Mouse (Mus musculus) heart, postnatal 14 days (tissue): ENCODE measurements at regions not wholly inside any gene's neighbourhood (a gene's known extent, or its start where the extent isn't known, plus 50 kb on each side); places are given as distances from the start of the nearest gene placed in this dataset.
A peak's percentile ranks its signal among the peaks of the same experiment; 100 is the strongest.

Source experiments
- DNase-seq, 2 experiments: peaks; one replicate each; pipeline ENCODE4 v3.0.0; 2021 to 2022
- intact Hi-C: fragments of 180-260 bp; cut with DNase I; formaldehyde crosslinking; loops from one replicate; pipeline ENCODE4 v1.15.1; 2025

- intact Hi-C loops: no loop called here
- DNase-seq: no peak
These were observed 107.4 kb upstream of the Insig1 start for GRCm38 (mm10) chr5:27963765-27964164.

GRCm38 (mm10) chr5:27995186-27995585 lies 76.0 kb upstream of the Insig1 start:
- DNase-seq: peak; percentile 66 to 85
- intact Hi-C loops: loop anchor here (1.0 to 10.0 kb wide), 2 partner anchors 99 to 140 kb away; no protein-coding TSS in a partner anchor

GRCm38 (mm10) chr5:27997751-27998150 lies 73.4 kb upstream of the Insig1 start:
- DNase-seq: no peak
- intact Hi-C loops: loop anchor here (10.0 kb wide), 1 partner anchor 143 kb away; no protein-coding TSS in a partner anchor

- no peak for DNase-seq
- intact Hi-C loops: no loop called here
These were observed 68.2 kb upstream of the Insig1 start for GRCm38 (mm10) chr5:28002922-28003321.

GRCm38 (mm10) chr5:28003756-28004486 lies 67.2 kb upstream of the Insig1 start:
- no peak for DNase-seq
- intact Hi-C loops: no loop called here

GRCm38 (mm10) chr5:28004487-28004827 lies 66.7 kb upstream of the Insig1 start:
- no peak for DNase-seq
- intact Hi-C loops: no loop called here

- intact Hi-C loops: no loop called here
- DNase-seq: no peak
These were observed 61.8 kb upstream of the Insig1 start for GRCm38 (mm10) chr5:28009386-28009785.

GRCm38 (mm10) chr5:28009871-28010270 lies 61.3 kb upstream of the Insig1 start:
- DNase-seq: no peak
- intact Hi-C loops: no loop called here

GRCm38 (mm10) chr5:28010529-28010928 lies 60.6 kb upstream of the Insig1 start:
- intact Hi-C loops: no loop called here
- DNase-seq: no peak

- intact Hi-C loops: no loop called here
These were observed 58.7 kb upstream of the Insig1 start for GRCm38 (mm10) chr5:28012496-28012895.

GRCm38 (mm10) chr5:28013619-28014273 lies 57.4 kb upstream of the Insig1 start:
- DNase-seq: no peak
- intact Hi-C loops: no loop called here

More at GRCm38 (mm10) chr5:28012496-28012895, 58.7 kb upstream of the Insig1 start:
- no peak for DNase-seq

- intact Hi-C loops: no loop called here
- DNase-seq: no peak
These were observed 51.3 kb upstream of the Insig1 start for GRCm38 (mm10) chr5:28019864-28020263.
